Mouse (Mus musculus) brain, embryonic 14.5 days (tissue): ENCODE data around the gene Tenm2.

Experiments used
- CTCF ChIP-seq: fragments of 200-500 bp; IDR thresholded peaks from 2 replicates; pipeline ENCODE4 v1.5.1; 2012; ENCODE audit warnings: inconsistent platforms, mild to moderate bottlenecking, moderate library complexity, borderline replicate concordance; ENCODE audit not compliant: insufficient read depth, insufficient read length; ENCODE audit errors: extremely low read depth
- POLR2A ChIP-seq: fragments of 200-500 bp; IDR thresholded peaks from 2 replicates; pipeline ENCODE4 v1.6.1; 2012; ENCODE audit warnings: mild to moderate bottlenecking, inconsistent platforms, borderline replicate concordance; ENCODE audit not compliant: poor library complexity, insufficient read depth, insufficient read length, severe bottlenecking; ENCODE audit errors: extremely low read depth

- TF ChIP-seq POLR2A (no peak), CTCF (no peak)
Measured at GRCm38 (mm10) chr11:36482136-36482535, 753.6 kb downstream of the Tenm2 start.
